Mouse (Mus musculus) spleen, adult 2 months (tissue): ENCODE data around the gene Pcnx2.

Experiments used
- CTCF ChIP-seq: fragments of 200-500 bp; IDR thresholded peaks from 2 replicates; pipeline ENCODE4 v1.5.1; 2011; ENCODE audit warnings: mild to moderate bottlenecking, inconsistent platforms; ENCODE audit not compliant: insufficient read depth, insufficient read length, insufficient replicate concordance; ENCODE audit errors: extremely low read depth
- POLR2A ChIP-seq: fragments of 200-500 bp; IDR thresholded peaks from 2 replicates; pipeline ENCODE4 v1.6.1; 2011; ENCODE audit warnings: low read depth, low read length, inconsistent platforms

GRCm38 (mm10) chr8:125716613-125717012 lies 181.5 kb downstream of the Pcnx2 start:
- TF ChIP-seq CTCF = no peak
- no peak for TF ChIP-seq POLR2A
